ENCODE assay signal across 18 mouse cellular contexts in genomic region chr8:99280375-99280774, GRCm38 (mm10).
"Had no signal": no experiment of that assay in that cellular context is flagged by ENCODE, and none has a peak within 500 bp of the region (broad histone marks: within the 10 kb centered on the region; RNA-seq: fewer than 3 reads in every experiment).

No protein-coding gene starts in this region.

- H3K4me1 ChIP-seq: liver, embryonic 15.5 days; lung, embryonic 15.5 days; megakaryocyte, embryonic 14.5 days; midbrain, embryonic 12.5 days; neural tube, embryonic 12.5 days; stomach, embryonic 15.5 days had no signal

- H3K27ac ChIP-seq: liver, embryonic 15.5 days; lung, embryonic 15.5 days; macrophage; midbrain, embryonic 12.5 days; neural tube, embryonic 12.5 days; stomach, embryonic 15.5 days; stomach, postnatal 0 days had no signal

- H3K4me3 ChIP-seq: liver, embryonic 15.5 days; lung, embryonic 15.5 days; megakaryocyte, embryonic 14.5 days; midbrain, embryonic 12.5 days; neural tube, embryonic 12.5 days; stomach, embryonic 15.5 days had no signal

- DNase-seq: liver, postnatal 0 days; lung, adult 2 months; lung, postnatal 14 days; lung, postnatal 36 days; midbrain, embryonic 14.5 days; right cerebral cortex, postnatal 14 days; thymus, adult 2 months; thymus, postnatal 25 days; thymus, postnatal 4 days had no signal

- H3K9ac ChIP-seq: liver, embryonic 15.5 days; liver, postnatal 0 days; lung, embryonic 15.5 days; midbrain, embryonic 12.5 days; neural tube, embryonic 12.5 days; stomach, embryonic 15.5 days had no signal

- ATAC-seq: liver, postnatal 0 days; lung, postnatal 0 days had no signal

- H3K9me3 ChIP-seq: liver, embryonic 15.5 days; lung, embryonic 15.5 days; megakaryocyte, embryonic 14.5 days; midbrain, embryonic 12.5 days; neural tube, embryonic 12.5 days; stomach, embryonic 15.5 days had no signal

- H3K27me3 ChIP-seq: liver, embryonic 15.5 days; lung, embryonic 15.5 days; megakaryocyte, embryonic 14.5 days; midbrain, embryonic 12.5 days; neural tube, embryonic 12.5 days; stomach, embryonic 15.5 days had no signal

- H3K36me3 ChIP-seq: liver, embryonic 15.5 days; lung, embryonic 15.5 days; midbrain, embryonic 12.5 days; neural tube, embryonic 12.5 days; stomach, embryonic 15.5 days had no signal

- H3K4me2 ChIP-seq: liver, embryonic 15.5 days; lung, embryonic 15.5 days; midbrain, embryonic 12.5 days; neural tube, embryonic 12.5 days; stomach, embryonic 15.5 days had no signal
